Mouse (Mus musculus): Measurements from ENCODE around the gene Olfr56.
"Not testable (repeated sequence)": the region's sequence is repeated elsewhere in the genome, so short reads cannot be mapped to it uniquely, and the experiment has no call there.

GRCm38 (mm10) chr11:49051093-49051891, 72.6 kb downstream of the Olfr56 start, which contains the start of gene 9930111J21Rik2:
- not testable (repeated sequence) for TF ChIP-seq GATA1, TAL1 (IDR thresholded peaks at IDR 0.05; ENCODE audit: low read length)
